Mouse (Mus musculus) limb, embryonic 10.5 days (tissue): ENCODE data around the gene Gm20604. TPM values are rescaled to one million over a fixed set of nuclear protein-coding genes. Genes with fewer than 3 reads are reported as not detected.

ENCODE experiments used
- DNase-seq: peaks from one replicate; pipeline ENCODE4 v3.0.0-alpha.2; 2017; ENCODE audit warnings: low spot score
- H3K27ac ChIP-seq: fragments of 300-500 bp; sonication (generic); 2 replicates; pipeline ENCODE4 v1.5.1; 2016; ENCODE audit warnings: mild to moderate bottlenecking
- H3K27me3 ChIP-seq: fragments of 300-500 bp; sonication (generic); 2 replicates; pipeline ENCODE4 v1.6.1; 2016; ENCODE audit warnings: low read depth, mild to moderate bottlenecking; ENCODE audit not compliant: poor library complexity, severe bottlenecking
- H3K36me3 ChIP-seq: fragments of 300-500 bp; sonication (generic); 2 replicates; pipeline ENCODE4 v1.6.1; 2016; ENCODE audit warnings: mild to moderate bottlenecking, moderate library complexity
- H3K4me1 ChIP-seq: fragments of 300-500 bp; sonication (generic); 2 replicates; pipeline ENCODE4 v1.6.1; 2016
- H3K4me3 ChIP-seq: fragments of 300-500 bp; sonication (generic); 2 replicates; pipeline ENCODE4 v1.5.1; 2016; ENCODE audit warnings: mild to moderate bottlenecking, moderate library complexity
- H3K9me3 ChIP-seq: fragments of 300-500 bp; sonication (generic); replicated peaks from 2 replicates; pipeline ENCODE4 v1.6.1; 2016; ENCODE audit warnings: mild to moderate bottlenecking
- WGBS: fragments of 180-500 bp; shearing (Covaris S2); methylation state at CpG from one replicate; pipeline ENCODE4 v1.1.7; 2016; 5-methylcytosine and 5-hydroxymethylcytosine counted together
- polyA plus RNA-seq: library from polyadenylated mRNA; unstranded; fragments of >200 nt; fragmentation: Nextera tagmentation; extraction: Ambion mirVana; gene quantifications from 2 replicates; pipeline ENCODE4 v1.2.1, GENCODE M21; 2016

The Gm20604 gene
- polyA plus RNA-seq, 1 experiment from 2014 or later = 33.8 TPM

GRCm38 (mm10) chr12:102701691-102702207 is 56.7 kb downstream of the Gm20604 start:
- Histone ChIP-seq H3K4me3 (no peak overlapping the region), H3K27me3 (peaks cover 14% of the 10 kb centered on the region; the same call in 1 of the 2 replicates), H3K9me3 (no peaks in the 10 kb centered on the region), H3K36me3 (no peaks in the 10 kb centered on the region), H3K27ac (no peak overlapping the region), H3K4me1 (peaks cover 80% of the 10 kb centered on the region)
- DNase-seq = no peak
- 86% methylated on average over 5 of the region's 5 CpGs for WGBS

DNA sequence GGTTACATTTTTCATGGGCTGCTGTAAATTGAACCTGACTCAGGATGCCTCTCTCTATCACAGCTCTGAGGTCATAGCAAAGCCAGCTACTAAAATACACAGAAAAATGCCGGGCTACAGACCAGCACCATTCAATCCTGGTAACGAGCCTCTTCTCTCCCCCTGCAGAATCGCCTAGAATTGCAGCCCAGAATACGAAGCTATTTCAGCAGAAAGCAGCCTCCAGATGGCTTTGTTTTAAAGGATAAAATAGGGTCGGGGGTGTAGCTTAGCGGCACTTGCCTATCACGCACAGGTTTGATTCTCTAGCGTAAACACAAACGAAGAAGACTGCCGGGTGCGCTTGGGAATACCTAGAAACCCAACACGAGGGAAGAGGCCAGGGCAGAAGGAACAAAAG is 58.0 kb downstream of the Gm20604 start:
- no peaks in the 10 kb centered on the region for H3K9me3 ChIP-seq
- H3K27me3 ChIP-seq = 0 out of 2 replicates have a peak, but pooled peaks cover 11% of the 10 kb centered on the region
- no peak for DNase-seq
- peaks cover 83% of the 10 kb centered on the region for H3K4me1 ChIP-seq
- H3K4me3 ChIP-seq = no peak overlapping the region
- H3K27ac ChIP-seq = 0 out of 2 replicates have a peak overlapping the region, but pooled peaks have one; percentile 79
- no peaks in the 10 kb centered on the region for H3K36me3 ChIP-seq
- 59% methylated on average over 12 of the region's 12 CpGs for WGBS

DNA sequence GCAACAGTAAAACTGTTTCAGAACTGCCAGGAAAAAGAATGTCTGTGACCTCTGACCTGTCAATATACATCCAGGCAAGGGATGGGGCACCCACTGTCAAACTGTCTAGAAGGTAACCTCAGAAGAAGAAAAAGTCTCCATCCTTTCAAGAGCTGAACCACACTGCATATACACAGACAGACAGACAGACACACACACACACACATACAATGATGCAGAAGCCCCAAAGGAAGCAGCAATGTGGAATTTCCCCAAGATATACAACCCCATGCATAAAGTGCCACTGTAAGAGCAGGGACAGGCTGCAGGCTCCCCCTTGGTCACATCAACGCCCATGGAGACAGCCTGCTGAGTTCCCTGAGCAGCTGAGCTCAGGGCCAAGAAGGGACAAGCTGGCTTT is 59.3 kb downstream of the Gm20604 start:
- H3K36me3 ChIP-seq = no peaks in the 10 kb centered on the region
- H3K27ac ChIP-seq = peak overlapping the region; percentile 79; the same call in 1 of the 2 replicates
- H3K4me3 ChIP-seq = no peak overlapping the region
- H3K4me1 ChIP-seq = peaks cover 78% of the 10 kb centered on the region
- 36% methylated on average over 1 of the region's 1 CpGs for WGBS
- no peak for DNase-seq
- 0 out of 2 replicates have a peak, but pooled peaks cover 9% of the 10 kb centered on the region for H3K27me3 ChIP-seq
- no peaks in the 10 kb centered on the region for H3K9me3 ChIP-seq

GRCm38 (mm10) chr12:102698089-102698684 is 60.3 kb downstream of the Gm20604 start:
- peak overlapping the region; percentile 79 for H3K27ac ChIP-seq
- 25% methylated on average over 1 of the region's 1 CpGs for WGBS
- H3K9me3 ChIP-seq = no peaks in the 10 kb centered on the region
- no peaks in the 10 kb centered on the region for H3K36me3 ChIP-seq
- 0 out of 2 replicates have a peak, but pooled peaks cover under 1% of the 10 kb centered on the region for H3K27me3 ChIP-seq
- DNase-seq = no peak
- H3K4me1 ChIP-seq = peaks cover 68% of the 10 kb centered on the region
- H3K4me3 ChIP-seq = no peak overlapping the region

DNA sequence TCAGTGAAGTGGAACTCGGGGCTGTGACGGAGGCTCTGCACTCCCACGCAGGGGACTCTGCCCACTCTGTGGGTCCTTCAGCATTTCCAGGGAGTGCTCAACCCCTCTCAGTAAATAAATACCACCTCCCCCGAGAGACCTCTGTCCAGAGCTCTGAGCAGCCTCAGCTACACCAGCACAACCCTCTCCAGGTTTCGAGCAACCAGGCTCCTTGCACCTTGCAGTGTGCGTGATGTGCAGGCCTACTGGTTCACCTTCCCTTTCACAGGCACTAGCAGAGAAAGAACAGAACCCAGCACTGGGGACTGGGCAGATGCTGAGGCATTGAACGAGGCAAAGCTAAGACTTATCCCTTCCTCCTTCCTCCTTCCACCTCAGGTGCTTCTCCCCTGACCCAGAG is 61.1 kb downstream of the Gm20604 start:
- Histone ChIP-seq H3K4me1 (peaks cover 60% of the 10 kb centered on the region), H3K4me3 (no peak overlapping the region), H3K36me3 (no peaks in the 10 kb centered on the region), H3K27me3 (no peaks in the 10 kb centered on the region), H3K9me3 (no peaks in the 10 kb centered on the region), H3K27ac (peak overlapping the region; percentile 79)
- no peak for DNase-seq
- 78% methylated on average over 7 of the region's 7 CpGs for WGBS

GRCm38 (mm10) chr12:102696635-102697354 is 61.7 kb downstream of the Gm20604 start:
- Histone ChIP-seq H3K4me1 (peaks cover 55% of the 10 kb centered on the region), H3K27me3 (no peaks in the 10 kb centered on the region), H3K4me3 (no peak overlapping the region), H3K27ac (peak overlapping the region; percentile 79), H3K9me3 (no peaks in the 10 kb centered on the region), H3K36me3 (no peaks in the 10 kb centered on the region)
- DNase-seq = no peak
- 90% methylated on average over 14 of the region's 14 CpGs for WGBS

- Histone ChIP-seq H3K4me1 (peaks cover 58% of the 10 kb centered on the region), H3K27ac (no peak overlapping the region)
- WGBS = 74% methylated on average over 18 of the region's 18 CpGs
These were observed 62.9 kb downstream of the Gm20604 start for GRCm38 (mm10) chr12:102695369-102696239.

DNA sequence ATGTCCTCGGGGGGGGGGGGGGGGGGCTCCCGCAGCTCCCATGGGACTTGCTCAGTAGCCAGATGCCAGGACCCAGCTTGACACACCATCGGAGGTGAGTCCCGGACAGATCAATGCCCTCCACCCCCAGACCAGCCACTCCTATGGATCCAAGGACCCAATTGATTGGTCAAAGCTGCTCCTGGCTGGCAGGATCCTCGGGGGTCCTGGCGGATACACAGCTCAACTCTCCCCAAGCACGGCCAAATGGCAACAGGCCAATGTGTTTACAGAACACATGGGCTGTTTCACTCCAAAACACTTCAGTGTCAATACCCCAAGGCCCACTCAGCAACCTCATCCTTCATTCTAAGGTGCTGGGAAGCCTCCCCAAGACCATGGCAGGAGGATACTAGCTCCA is 66.7 kb downstream of the Gm20604 start:
- Histone ChIP-seq H3K27me3 (no peaks in the 10 kb centered on the region), H3K9me3 (no peaks in the 10 kb centered on the region), H3K4me1 (peaks cover 23% of the 10 kb centered on the region), H3K4me3 (no peak overlapping the region), H3K27ac (no peak overlapping the region), H3K36me3 (no peaks in the 10 kb centered on the region)
- DNase-seq = no peak
- 68% methylated on average over 7 of the region's 7 CpGs for WGBS

More at GRCm38 (mm10) chr12:102695369-102696239, 62.9 kb downstream of the Gm20604 start:
- H3K9me3 ChIP-seq = no peaks in the 10 kb centered on the region
- H3K36me3 ChIP-seq = no peaks in the 10 kb centered on the region
- H3K27me3 ChIP-seq = no peaks in the 10 kb centered on the region
- H3K4me3 ChIP-seq = no peak overlapping the region
- no peak for DNase-seq

Other genes with a start within 250 kb of the Gm20604 start
- gene Chga, start 203.7 kb downstream of the Gm20604 start, polyA plus RNA-seq = 0.15 and 0.23 TPM in 2 replicates
- gene Itpk1, start 53.7 kb downstream of the Gm20604 start, polyA plus RNA-seq = 9.7 and 11.0 TPM in 2 replicates
- gene Moap1, start 15.0 kb downstream of the Gm20604 start, polyA plus RNA-seq = 34.8 and 38.8 TPM in 2 replicates
- 11.7 TPM in 2 replicates for gene Tmem251, start 14.9 kb downstream of the Gm20604 start, polyA plus RNA-seq
- not detected in 2 replicates for gene Gm28051, start 907 bp downstream of the Gm20604 start, polyA plus RNA-seq
- gene Gon7, start 869 bp downstream of the Gm20604 start, polyA plus RNA-seq = 46.1 and 52.2 TPM in 2 replicates
- gene Ubr7, start 705 bp downstream of the Gm20604 start, polyA plus RNA-seq = 55.8 and 56.5 TPM in 2 replicates
- gene Btbd7, start 119.8 kb upstream of the Gm20604 start, polyA plus RNA-seq = 14.4 and 18.2 TPM in 2 replicates
- gene Cox8c, start 140.6 kb upstream of the Gm20604 start, polyA plus RNA-seq = not detected in 2 replicates
- 0.05 TPM in 2 replicates for gene Unc79, start 190.2 kb upstream of the Gm20604 start, polyA plus RNA-seq